Mouse (Mus musculus) intestine, embryonic 14.5 days (tissue): ENCODE measurements around the gene Ppp3r1. TPM values are rescaled to one million over a fixed set of nuclear protein-coding genes. Genes with fewer than 3 reads are reported as not detected.
A peak's percentile ranks its signal among the peaks of the same experiment; 100 is the strongest.

Source experiments
- ATAC-seq: fragments of 200-750 bp; cut with Nextera tagmentation; replicated peaks from 2 replicates; pipeline ENCODE4 v1.8.0; 2017; ENCODE audit warnings: low read depth, moderate number of reproducible peaks, moderate TSS enrichment, moderate library complexity; ENCODE audit not compliant: low FRiP score, low TSS enrichment
- DNase-seq: peaks from one replicate; pipeline ENCODE4 v3.0.0-alpha.2; 2018; ENCODE audit warnings: low spot score
- H3K27ac ChIP-seq: fragments of 300-500 bp; sonication (generic); 2 replicates; pipeline ENCODE4 v1.5.1; 2014; ENCODE audit warnings: low read depth, mild to moderate bottlenecking, control low read depth
- H3K27me3 ChIP-seq: fragments of 300-500 bp; sonication (generic); replicated peaks from 2 replicates; pipeline ENCODE4 v1.6.1; 2014; ENCODE audit warnings: low read length, control low read depth; ENCODE audit not compliant: control insufficient read depth, insufficient read depth
- H3K36me3 ChIP-seq: fragments of 300-500 bp; sonication (generic); 2 replicates; pipeline ENCODE4 v1.6.1; 2014; ENCODE audit warnings: low read length, control low read depth; ENCODE audit not compliant: control insufficient read depth, insufficient read depth
- H3K4me1 ChIP-seq: fragments of 300-500 bp; sonication (generic); replicated peaks from 2 replicates; pipeline ENCODE4 v1.6.1; 2014; ENCODE audit warnings: low read length, control low read depth, mixed read lengths; ENCODE audit not compliant: control insufficient read depth, insufficient read depth
- H3K4me2 ChIP-seq: fragments of 300-500 bp; sonication (generic); 2 replicates; pipeline ENCODE4 v1.6.1; 2014; ENCODE audit warnings: low read length
- H3K4me3 ChIP-seq: fragments of 300-500 bp; sonication (generic); 2 replicates; pipeline ENCODE4 v1.5.1; 2014; ENCODE audit warnings: low read depth, low read length, control low read depth, mixed read lengths
- H3K9ac ChIP-seq: fragments of 300-500 bp; sonication (generic); 2 replicates; pipeline ENCODE4 v1.6.1; 2014; ENCODE audit warnings: mild to moderate bottlenecking, low read length
- H3K9me3 ChIP-seq: fragments of 300-500 bp; sonication (generic); 2 replicates; pipeline ENCODE4 v1.6.1; 2016; ENCODE audit warnings: low read length, control low read depth; ENCODE audit not compliant: control insufficient read depth
- WGBS: fragments of 180-500 bp; shearing (Covaris S2); extraction: QIAGEN DNeasy Blood & Tissue Kit; methylation state at CpG from one replicate; pipeline ENCODE4 v1.1.7; 2014; 5-methylcytosine and 5-hydroxymethylcytosine counted together
- polyA plus RNA-seq: library from polyadenylated mRNA; unstranded; fragments of >200 nt; fragmentation: Nextera tagmentation; extraction: Ambion mirVana; gene quantifications from 2 replicates; pipeline ENCODE4 v1.2.1, GENCODE M21; 2014

The Ppp3r1 gene
- polyA plus RNA-seq: 92.9 and 94.5 TPM in 2 replicates

DNA sequence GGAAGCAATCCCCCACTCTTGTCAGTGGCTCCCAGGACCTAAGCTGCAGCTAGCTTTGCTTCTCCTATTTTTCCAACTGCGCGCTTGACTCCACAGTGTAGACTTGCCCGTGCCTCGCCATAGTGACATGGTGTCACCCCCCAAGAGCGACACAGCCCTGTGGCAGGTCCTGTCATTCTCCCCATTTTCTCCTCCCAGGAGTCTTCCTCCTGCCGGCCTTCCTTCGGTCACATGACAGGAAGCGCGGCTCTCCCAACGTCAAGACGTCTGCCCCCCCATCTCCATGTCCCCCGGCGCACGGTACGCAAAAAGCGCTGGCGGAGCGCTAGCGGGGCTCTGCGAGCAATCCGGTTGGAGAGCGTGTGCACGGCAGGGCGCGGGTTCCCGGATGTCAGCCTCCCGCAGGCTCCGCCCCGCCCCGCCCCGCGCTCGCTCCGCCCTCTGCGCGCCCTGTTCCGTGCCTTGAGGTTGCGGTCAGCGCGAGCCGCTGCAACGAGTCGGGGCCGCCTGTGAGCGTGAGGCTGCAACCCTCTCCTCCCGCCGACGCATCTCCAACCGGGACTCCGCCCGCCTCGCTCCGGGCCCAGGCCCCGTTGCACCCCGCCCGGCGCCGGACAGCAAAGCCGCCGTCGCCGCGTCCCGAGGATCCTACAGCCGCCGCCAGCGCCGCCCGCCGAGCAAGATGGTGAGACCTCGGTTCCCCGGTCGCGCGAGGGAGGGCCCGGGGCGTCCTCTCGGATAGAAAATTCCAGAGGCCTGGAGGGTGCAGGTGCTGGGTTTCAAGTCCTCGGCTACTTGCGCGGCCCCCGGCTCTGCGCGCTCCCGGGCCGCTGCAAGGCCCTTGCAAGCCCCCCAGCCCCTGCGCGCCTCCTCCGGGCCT lies at the start of gene Ppp3r1:
Gene Ppp3r1 (plus strand): TSS at position 406 of the 880 bp plus-strand sequence.
- WGBS: under 1% methylated on average over 76 of the region's 89 CpGs
- H3K27me3 ChIP-seq: no peaks in the 10 kb centered on the region
- peak within 1 kb of the TSS; percentile 95 for H3K27ac ChIP-seq
- H3K4me1 ChIP-seq: peaks cover 23% of the 10 kb centered on the region
- H3K36me3 ChIP-seq: no peaks in the 10 kb centered on the region
- no peaks in the 10 kb centered on the region for H3K9me3 ChIP-seq
- peak within 1 kb of the TSS; percentile 95 for H3K4me3 ChIP-seq
- H3K9ac ChIP-seq: peak within 1 kb of the TSS; percentile 98
- ATAC-seq: peak; percentile 98
- DNase-seq: peak; percentile 96
- peak within 1 kb of the TSS; percentile 85 for H3K4me2 ChIP-seq

DNA sequence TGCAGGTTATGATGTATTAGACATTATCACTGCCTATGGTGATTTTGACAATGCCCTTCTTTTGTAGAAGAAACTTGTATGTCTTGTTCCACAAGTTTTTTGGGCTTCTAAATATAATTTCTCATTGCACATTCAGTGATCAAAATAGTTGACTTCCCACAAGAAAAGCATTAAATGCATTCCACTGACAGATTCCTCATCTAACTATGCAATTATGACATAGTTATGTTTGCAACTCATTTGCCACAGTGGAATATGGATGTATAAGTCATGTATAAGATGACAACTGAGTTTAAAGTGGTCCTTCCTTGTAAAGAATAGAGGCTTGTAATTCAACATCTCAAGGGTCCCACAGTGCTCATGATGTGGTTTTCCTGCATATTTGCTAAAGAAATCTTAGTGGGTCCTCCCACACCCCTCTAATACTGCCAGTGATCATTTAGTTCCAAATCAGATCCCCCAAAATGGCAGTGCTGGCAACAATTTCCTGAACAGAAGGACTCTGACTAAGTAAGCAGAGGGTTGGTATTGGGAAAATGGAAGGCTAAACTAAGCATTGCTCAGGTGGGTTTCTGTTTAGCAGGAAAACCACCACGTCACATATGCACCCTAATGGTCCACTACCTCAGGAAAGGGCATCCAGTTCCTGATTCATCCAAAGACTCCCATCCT lies 46.5 kb upstream of the Ppp3r1 start:
- H3K4me1 ChIP-seq: no peaks in the 10 kb centered on the region
- no peak overlapping the region for H3K4me3 ChIP-seq
- no peak for ATAC-seq
- H3K4me2 ChIP-seq: no peak overlapping the region
- H3K36me3 ChIP-seq: no peaks in the 10 kb centered on the region
- 64% methylated on average over 1 of the region's 1 CpGs for WGBS
- peaks cover 5% of the 10 kb centered on the region; the same call in 1 of the 2 replicates for H3K9me3 ChIP-seq
- H3K27ac ChIP-seq: no peak overlapping the region
- no peak for DNase-seq
- no peak overlapping the region for H3K9ac ChIP-seq
- no peaks in the 10 kb centered on the region for H3K27me3 ChIP-seq

DNA sequence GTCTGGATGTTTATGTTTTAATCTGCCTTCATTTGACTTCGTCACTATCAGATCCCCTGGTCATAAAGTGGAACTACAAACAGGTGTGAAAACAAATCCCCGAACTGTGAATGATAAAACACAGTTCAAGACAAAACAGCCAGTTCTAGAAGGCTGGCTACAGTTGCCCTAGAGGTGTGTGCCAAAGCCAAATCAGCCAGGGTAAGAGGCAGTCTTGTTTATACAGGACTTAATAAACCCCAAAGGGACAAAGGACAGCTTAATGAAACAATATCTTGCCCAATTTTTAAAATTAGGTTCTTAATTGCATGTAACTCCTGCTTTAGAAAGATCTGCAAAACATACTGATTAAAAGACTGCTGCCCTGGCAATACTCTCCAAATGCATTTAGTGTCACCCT lies 32.6 kb upstream of the Ppp3r1 start:
- no peaks in the 10 kb centered on the region for H3K4me1 ChIP-seq
- no peak overlapping the region for H3K27ac ChIP-seq
- no peaks in the 10 kb centered on the region for H3K9me3 ChIP-seq
- H3K4me3 ChIP-seq: no peak overlapping the region
- ATAC-seq (no peak), DNase-seq (no peak)
- WGBS: 57% methylated on average over 2 of the region's 2 CpGs
- H3K36me3 ChIP-seq: no peaks in the 10 kb centered on the region
- H3K27me3 ChIP-seq: no peaks in the 10 kb centered on the region
- no peak overlapping the region for H3K4me2 ChIP-seq
- H3K9ac ChIP-seq: no peak overlapping the region

DNA sequence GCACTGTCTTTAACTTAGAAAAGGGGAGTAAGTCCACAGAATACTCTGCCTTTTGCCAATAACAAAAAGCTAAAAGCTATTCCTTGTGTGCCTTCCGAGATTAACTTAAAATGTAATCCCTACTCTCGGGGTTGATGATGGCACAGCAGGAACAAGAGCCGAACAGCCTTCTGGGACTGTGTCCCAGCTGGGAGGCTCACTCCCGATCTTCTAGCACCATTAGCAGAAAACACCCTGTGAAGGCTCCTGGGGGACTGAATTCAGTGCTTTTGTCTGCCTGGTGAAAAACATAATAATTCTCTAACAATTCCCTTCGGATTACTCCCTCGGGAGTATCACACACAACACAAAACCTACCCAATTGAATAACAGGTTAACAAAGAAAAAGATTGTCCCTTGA lies 23.4 kb upstream of the Ppp3r1 start:
- Histone ChIP-seq H3K36me3 (no peaks in the 10 kb centered on the region), H3K4me3 (no peak overlapping the region), H3K9ac (no peak overlapping the region), H3K9me3 (no peaks in the 10 kb centered on the region), H3K27me3 (no peaks in the 10 kb centered on the region), H3K27ac (no peak overlapping the region), H3K4me2 (no peak overlapping the region), H3K4me1 (no peaks in the 10 kb centered on the region)
- ATAC-seq: no peak
- WGBS: 55% methylated on average over 6 of the region's 6 CpGs
- DNase-seq: no peak

DNA sequence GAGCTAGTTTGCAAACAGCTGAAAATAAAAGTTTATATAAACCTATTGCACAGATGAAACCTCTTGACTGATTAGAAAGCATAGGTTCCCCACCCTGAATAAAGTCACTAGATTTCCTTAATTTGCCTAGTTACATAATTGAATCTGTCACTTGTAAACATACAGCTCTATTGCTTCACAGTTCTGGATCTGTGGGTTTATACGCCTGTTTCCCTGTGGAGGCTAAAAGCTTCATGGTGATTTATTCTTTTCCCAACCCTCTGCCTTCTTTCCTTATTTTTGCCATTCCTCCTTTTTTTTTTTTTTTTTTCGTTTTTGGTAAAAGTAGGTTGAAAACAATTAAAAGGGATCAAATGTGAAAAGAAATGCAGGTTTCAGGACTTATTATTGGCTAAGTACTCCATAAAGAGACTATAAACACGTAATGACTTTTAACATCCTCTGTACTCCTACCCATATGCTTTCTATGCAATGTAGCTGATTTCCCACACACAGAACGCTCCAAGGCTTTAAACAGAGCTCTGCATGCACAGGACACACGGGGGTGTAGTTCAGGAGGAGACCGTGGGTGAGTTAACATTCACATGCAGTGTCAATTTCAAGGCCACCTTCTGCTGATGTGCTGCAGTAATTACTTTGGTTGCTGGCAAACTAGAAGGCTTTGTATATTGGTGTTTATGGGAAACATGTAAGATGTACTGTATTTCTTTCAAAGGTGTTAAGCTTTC lies 20.6 kb upstream of the Ppp3r1 start:
- no peaks in the 10 kb centered on the region for H3K36me3 ChIP-seq
- no peak for DNase-seq

DNA sequence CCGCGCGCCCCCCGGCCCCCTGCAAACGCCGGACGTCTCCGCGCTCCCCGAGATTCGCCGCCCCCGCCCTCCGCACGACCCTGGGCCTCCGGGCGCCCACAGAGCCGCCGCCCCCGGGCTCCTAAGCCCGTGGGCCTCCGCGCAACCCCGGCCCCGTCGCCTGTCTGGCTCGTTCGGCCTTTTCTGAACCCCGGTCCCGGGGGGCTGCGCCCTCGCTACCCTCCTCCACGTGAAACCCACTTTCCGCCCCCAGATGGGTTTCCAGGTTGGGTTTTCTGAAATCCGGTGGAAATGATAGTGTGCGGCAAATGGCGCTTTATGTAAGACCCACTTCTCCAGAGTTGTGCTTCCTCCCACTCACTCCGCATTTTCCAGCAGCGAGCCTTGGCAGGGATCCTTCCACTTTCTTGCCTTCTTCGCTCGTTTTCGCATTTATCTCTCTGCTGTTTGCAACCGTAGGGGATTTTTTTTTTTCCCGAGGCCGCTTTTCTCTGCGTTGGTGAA lies 727 bp downstream of the Ppp3r1 start:
- Histone ChIP-seq H3K36me3 (no peaks in the 10 kb centered on the region), H3K4me3 (peak overlapping the region; percentile 95), H3K4me1 (peaks cover 25% of the 10 kb centered on the region), H3K9me3 (no peaks in the 10 kb centered on the region), H3K4me2 (peak overlapping the region; percentile 75), H3K9ac (peak overlapping the region; percentile 98), H3K27ac (peak overlapping the region; percentile 95), H3K27me3 (no peaks in the 10 kb centered on the region)
- WGBS: 0% methylated on average over 35 of the region's 46 CpGs
- DNase-seq: peak; percentile 83
- ATAC-seq: peak; percentile 25

More for the DNA sequence above, 20.6 kb upstream of the Ppp3r1 start:
- H3K4me1 ChIP-seq: no peaks in the 10 kb centered on the region
- H3K27ac ChIP-seq: no peak overlapping the region
- no peak overlapping the region for H3K4me3 ChIP-seq
- no peak for ATAC-seq
- H3K27me3 ChIP-seq: no peaks in the 10 kb centered on the region
- no peak overlapping the region for H3K4me2 ChIP-seq
- no peak overlapping the region for H3K9ac ChIP-seq
- no peaks in the 10 kb centered on the region for H3K9me3 ChIP-seq
- WGBS: 54% methylated on average over 6 of the region's 6 CpGs

DNA sequence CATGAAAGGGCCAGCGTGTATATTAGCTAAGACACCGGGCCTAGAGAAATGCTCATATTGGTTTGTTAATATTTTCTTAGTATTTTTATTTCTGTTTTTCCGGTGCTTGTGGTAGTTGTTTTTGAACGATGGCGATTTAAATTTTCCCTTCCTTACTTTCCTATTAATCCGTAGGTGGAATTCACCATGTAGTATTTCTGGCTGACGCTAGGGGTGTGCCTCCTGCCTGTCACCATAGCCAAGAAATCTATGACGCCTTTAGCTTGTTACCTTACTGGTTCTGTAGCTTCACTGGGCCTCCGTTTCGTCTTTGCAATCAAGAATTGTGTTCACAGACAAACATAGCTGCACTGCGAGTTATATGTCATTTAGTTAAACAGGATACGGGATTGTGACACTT lies 1.2 kb downstream of the Ppp3r1 start:
- H3K4me3 ChIP-seq: peak overlapping the region; percentile 95
- ATAC-seq (no peak), DNase-seq (no peak)
- H3K36me3 ChIP-seq: no peaks in the 10 kb centered on the region
- WGBS: under 1% methylated on average over 12 of the region's 12 CpGs
- peak overlapping the region; percentile 98 for H3K9ac ChIP-seq
- peak overlapping the region; percentile 95 for H3K27ac ChIP-seq
- H3K4me1 ChIP-seq: peaks cover 28% of the 10 kb centered on the region
- no peaks in the 10 kb centered on the region for H3K27me3 ChIP-seq
- H3K9me3 ChIP-seq: no peaks in the 10 kb centered on the region
- H3K4me2 ChIP-seq: peak overlapping the region; percentile 75

DNA sequence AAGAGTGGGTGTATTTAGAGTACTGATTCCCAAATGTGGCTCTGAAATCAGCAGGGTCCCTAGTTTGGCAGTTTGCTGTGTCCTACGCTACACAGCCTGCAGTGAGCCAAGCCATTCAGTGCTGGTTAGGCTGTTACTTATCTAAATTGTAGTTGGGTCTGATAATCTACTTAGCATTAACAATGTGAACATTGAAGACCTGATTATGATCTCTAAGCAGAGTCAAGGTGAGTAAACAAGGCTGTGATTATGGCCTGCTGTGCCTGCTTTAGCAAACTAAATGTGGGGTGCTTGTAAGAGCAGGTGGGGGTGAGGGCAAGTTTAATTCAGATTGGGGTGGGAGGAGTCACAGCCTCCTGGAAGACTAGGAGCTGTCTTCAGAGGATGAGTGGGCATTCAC lies 4.9 kb downstream of the Ppp3r1 start:
- Histone ChIP-seq H3K27me3 (no peaks in the 10 kb centered on the region), H3K4me3 (no peak overlapping the region), H3K27ac (no peak overlapping the region), H3K9me3 (no peaks in the 10 kb centered on the region), H3K36me3 (no peaks in the 10 kb centered on the region), H3K4me1 (peaks cover 34% of the 10 kb centered on the region), H3K9ac (no peak overlapping the region), H3K4me2 (0 out of 2 replicates have a peak overlapping the region, but pooled peaks have one; percentile 15)
- ATAC-seq: no peak
- 77% methylated on average over 1 of the region's 1 CpGs for WGBS
- DNase-seq: no peak
